Mouse (Mus musculus) hindbrain, embryonic 13.5 days (tissue): ENCODE measurements around the gene Nupl1. TPM values are rescaled to one million over a fixed set of nuclear protein-coding genes. Genes with fewer than 3 reads are reported as not detected.

Source experiments
- microRNA counts: library from miRNA; unstranded; fragments of <30 nt; microRNA quantifications from one replicate; lab custom pipeline; 2016
- microRNA-seq: library from miRNA; unstranded; fragments of <30 nt; microRNA quantifications from one replicate; pipeline ENCODE4, GENCODE M21; 2016
- polyA plus RNA-seq: library from polyadenylated mRNA; unstranded; fragments of >200 nt; fragmentation: Nextera tagmentation; extraction: Ambion mirVana; gene quantifications from 2 replicates; pipeline ENCODE4 v1.2.1, GENCODE M21; 2015

Gene Nupl1
- polyA plus RNA-seq, 1 experiment from 2014 or later = 0.08 TPM

MicroRNA genes within 50 kb of the gene (microRNA counts, 519-probe panel; counts per million panel counts)
- 51.3 counts per million for microRNA mmu-miR-719 (lab: Ali Mortazavi, UCI)

Small RNA genes within 50 kb of the gene (microRNA-seq; reads per million reads assigned to microRNA genes)
- not detected for gene Mir719

Other genes with a start within 250 kb of the Nupl1 start
- 33.6 and 34.8 TPM in 2 replicates for gene Atp8a2, start 54.3 kb downstream of the Nupl1 start, polyA plus RNA-seq
- gene Gm49336, start 76 bp upstream of the Nupl1 start, polyA plus RNA-seq = 51.7 and 52.1 TPM in 2 replicates
- gene Mtmr6, start 13.8 kb upstream of the Nupl1 start, polyA plus RNA-seq = 62.9 and 63.7 TPM in 2 replicates
- 22.6 and 24.5 TPM in 2 replicates for gene Amer2, start 121.8 kb upstream of the Nupl1 start, polyA plus RNA-seq